Mouse (Mus musculus) embryonic facial prominence, embryonic 10.5 days (tissue): Measurements from ENCODE around the gene Clpsl2. TPM values are rescaled to one million over a fixed set of nuclear protein-coding genes. Genes with fewer than 3 reads are reported as not detected.

ENCODE experiments used
- microRNA-seq: library from miRNA; unstranded; fragments of <30 nt; microRNA quantifications from one replicate; pipeline ENCODE4, GENCODE M21; 2017
- polyA plus RNA-seq: library from polyadenylated mRNA; unstranded; fragments of >200 nt; fragmentation: Nextera tagmentation; extraction: Ambion mirVana; gene quantifications from 2 replicates; pipeline ENCODE4 v1.2.1, GENCODE M21; 2016

The Clpsl2 gene
- polyA plus RNA-seq, 1 experiment from 2014 or later = not detected

Small RNA genes within 50 kb of the gene (microRNA-seq; reads per million reads assigned to microRNA genes)
- not detected for gene Gm25195
- not detected for gene Mir6969

Other genes with a start within 250 kb of the Clpsl2 start
- gene Fance, start 235.9 kb upstream of the Clpsl2 start, polyA plus RNA-seq = 28.4 and 30.9 TPM in 2 replicates
- gene Rpl10a, start 220.9 kb upstream of the Clpsl2 start, polyA plus RNA-seq = 539 and 546 TPM in 2 replicates
- gene Tead3, start 198.6 kb upstream of the Clpsl2 start, polyA plus RNA-seq = 8.4 and 9.2 TPM in 2 replicates
- gene Tulp1, start 184.2 kb upstream of the Clpsl2 start, polyA plus RNA-seq = 3.4 and 4.9 TPM in 2 replicates
- 32.0 and 32.8 TPM in 2 replicates for gene Fkbp5, start 31.9 kb upstream of the Clpsl2 start, polyA plus RNA-seq
- not detected in 2 replicates for gene Armc12, start 18.6 kb upstream of the Clpsl2 start, polyA plus RNA-seq
- gene Clps, start 11.4 kb downstream of the Clpsl2 start, polyA plus RNA-seq = not detected in 2 replicates
- 1.1 TPM in 2 replicates for gene Lhfpl5, start 26.2 kb downstream of the Clpsl2 start, polyA plus RNA-seq
- 130 and 133 TPM in 2 replicates for gene Srpk1, start 73.3 kb downstream of the Clpsl2 start, polyA plus RNA-seq
- gene Slc26a8, start 140.8 kb downstream of the Clpsl2 start, polyA plus RNA-seq = 0.21 and 0.77 TPM in 2 replicates
- gene Mapk14, start 141.9 kb downstream of the Clpsl2 start, polyA plus RNA-seq = 48.1 and 50.7 TPM in 2 replicates
- 3.3 and 3.6 TPM in 2 replicates for gene AC170998.1, start 176.7 kb downstream of the Clpsl2 start, polyA plus RNA-seq
- gene Mapk13, start 219.9 kb downstream of the Clpsl2 start, polyA plus RNA-seq = 16.5 and 19.4 TPM in 2 replicates